Mouse (Mus musculus) right cerebral cortex, postnatal 25 days (tissue): ENCODE measurements around the gene Fam71e1.
A peak's percentile ranks its signal among the peaks of the same experiment; 100 is the strongest.

Source experiments
- DNase-seq: peaks from one replicate; pipeline ENCODE4 v3.0.0; 2022

Fam71e1 gene

DNA sequence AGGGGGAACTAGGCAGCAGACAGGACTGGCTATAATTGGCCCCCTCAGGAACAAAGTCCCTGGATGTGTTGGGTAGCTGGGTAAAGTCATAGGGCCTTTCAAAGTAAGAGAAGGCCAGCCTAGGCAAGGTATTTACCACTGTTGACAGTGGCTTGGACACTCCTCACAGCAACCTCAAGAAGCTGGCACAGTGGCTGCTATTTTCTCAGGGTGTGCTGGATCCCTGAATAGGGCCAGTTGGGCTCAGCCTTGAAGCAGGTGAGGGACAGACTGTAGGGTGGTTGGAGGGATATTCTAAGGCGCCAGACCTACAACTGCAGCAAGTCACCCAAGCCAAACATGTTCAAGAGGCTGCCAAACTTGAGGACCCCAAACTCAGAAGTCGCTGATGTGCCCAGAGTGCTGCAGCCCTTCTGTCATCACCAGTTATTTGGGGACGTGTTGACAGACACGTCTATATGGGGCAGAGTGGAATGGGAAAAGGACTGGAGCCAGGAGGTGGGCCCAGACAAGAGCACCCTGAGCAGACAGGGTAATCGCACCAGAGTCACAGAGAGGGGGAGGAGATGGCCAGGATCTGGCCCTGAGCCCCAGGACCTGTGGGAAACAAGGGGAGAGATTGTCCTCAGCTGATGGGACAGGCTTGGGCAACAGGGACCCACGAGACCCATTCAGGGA lies 24.4 kb upstream of the Fam71e1 start:
- DNase-seq = peak; percentile 5

DNA sequence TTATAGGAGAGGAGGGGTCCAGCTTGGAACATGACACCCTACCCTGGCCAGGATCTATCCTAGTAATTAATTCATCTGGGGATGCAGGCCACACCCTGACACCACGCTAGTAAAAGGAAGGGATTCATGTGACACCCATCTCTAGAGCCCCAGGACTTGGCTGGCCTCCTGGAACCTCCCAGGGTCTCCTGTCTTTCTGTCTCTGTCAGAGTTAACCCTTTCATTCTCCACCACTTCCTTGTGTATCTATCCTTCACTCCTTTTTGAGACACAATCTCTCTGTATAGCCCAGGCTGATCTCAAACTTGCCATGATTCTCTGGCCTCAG lies 23.9 kb upstream of the Fam71e1 start:
- DNase-seq = no peak

DNA sequence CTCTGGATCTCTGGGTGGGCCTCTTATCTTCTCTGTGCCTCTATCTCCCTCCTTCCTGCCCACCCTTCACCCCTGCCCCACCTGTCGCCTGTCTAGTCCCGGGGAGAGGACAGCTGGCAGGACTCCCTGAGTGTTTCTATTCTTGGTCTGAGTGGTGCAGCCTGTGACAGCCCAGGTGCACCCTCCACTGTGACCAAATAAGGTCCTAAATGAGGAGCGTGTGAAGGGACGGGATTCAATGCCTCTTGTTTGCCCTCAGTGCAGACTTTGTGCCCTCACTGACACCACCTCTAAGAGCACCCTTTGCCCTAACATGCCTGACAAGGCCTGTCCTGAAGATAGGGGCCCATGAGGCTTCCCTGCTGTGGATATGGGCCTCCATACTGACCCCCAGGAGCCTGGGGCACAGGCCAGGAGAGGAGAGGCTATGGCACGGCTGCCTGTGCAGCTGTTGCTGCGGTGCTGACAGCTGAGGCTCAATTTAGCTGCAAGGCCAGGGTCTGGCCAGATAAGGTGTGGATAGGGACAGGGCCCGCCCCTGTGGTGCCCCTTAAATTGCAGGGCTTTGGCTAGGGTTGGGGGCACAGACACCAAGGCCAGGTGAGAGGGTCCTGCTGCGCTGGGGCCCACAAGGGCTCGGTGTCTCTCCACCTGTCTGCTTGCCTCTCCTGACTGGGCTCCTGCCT lies 23.3 kb upstream of the Fam71e1 start:
- peak; percentile 3 for DNase-seq

DNA sequence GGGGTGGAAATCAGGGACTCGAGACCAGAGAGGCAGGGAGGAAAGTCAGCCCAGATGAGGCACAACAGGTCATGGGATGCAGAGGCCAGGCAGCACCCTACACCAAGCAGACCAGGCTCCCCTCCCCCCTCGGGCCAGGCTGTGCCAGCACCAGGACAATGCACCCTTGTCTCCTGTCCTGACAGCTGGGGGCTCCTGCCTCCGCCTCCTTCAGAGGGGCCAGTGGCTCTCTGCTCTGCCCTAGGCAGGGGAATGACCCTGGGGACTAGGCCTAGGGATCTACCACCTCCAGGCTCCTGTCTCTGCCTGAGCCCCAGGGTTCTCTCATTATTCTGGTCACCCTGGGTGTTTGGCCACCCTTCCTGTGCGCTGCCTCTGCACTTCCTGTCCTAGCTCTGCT lies 22.0 kb upstream of the Fam71e1 start:
- peak; percentile 45 for DNase-seq

DNA sequence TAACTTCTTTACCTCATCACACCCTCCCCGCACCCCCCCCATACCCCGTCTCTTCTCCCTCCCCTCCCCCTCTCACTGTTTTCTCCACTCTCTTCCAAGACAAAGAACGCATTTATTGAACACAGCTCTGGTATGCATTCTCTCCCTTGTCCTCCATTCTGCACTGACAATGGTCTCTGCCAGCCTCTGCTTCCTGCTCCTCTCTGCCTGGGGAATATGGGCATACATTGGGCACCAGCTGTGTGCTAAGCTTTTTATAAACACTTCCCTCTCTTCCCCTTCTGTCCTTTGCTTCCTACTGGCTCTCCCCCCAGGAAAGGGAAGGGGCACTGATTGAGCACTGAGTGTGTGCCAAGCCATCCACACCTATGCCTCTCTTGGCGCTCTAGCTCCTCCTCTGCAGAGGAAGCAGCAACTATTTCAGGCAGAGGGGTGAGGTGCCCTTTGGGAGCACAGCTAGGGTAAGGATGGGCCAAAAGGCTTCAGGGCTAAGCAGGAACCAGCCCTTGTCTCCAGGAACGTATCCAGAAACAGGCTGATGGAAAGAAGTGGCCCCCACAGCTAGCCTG lies 21.3 kb upstream of the Fam71e1 start:
- DNase-seq = peak; percentile 6

DNA sequence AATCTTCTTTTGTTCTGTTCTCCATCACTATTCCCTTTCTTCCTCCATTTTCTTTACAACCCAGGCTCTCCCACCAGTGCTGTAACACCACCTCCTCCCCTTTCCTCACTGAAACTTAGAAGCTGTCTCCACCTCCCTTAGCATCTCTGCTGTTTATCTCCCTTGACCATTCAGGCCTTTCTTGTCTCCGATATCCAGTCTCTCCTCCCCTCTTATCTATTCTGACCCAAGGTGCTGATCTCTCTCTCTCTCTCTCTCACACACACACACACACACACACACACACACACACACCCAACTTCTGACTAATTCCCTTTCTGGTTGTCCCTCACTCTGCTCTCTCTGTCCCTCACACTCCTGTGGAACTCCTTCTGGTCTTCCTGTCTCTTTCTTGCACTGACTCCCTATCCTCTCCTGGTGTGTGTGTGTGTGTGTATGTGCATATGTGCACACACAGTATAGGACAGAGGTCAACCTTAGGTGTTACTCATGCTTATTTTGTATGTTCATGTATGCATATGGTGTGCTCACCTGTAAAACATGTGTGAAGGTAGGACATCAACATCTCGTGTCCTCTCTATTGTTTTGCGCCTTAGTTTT lies 13.4 kb upstream of the Fam71e1 start:
- DNase-seq = no peak

DNA sequence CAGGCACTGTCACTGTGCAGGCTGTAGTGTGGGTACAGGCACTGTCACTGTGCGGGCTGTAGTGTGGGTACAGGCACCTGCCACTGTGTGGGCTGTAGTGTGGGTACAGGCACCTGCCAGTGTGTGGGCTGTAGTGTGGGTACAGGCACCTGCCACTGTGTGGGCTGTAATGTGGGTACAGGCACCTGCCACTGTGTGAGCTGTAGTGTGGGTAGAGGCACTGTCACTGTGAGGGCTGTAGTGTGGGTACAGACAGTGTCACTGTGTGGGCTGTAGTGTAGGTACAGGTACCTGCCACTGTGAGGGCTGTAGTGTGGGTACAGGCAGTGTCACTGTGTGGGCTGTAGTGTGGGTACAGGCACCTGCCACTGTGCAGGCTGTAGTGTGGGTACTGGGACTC lies 12.3 kb upstream of the Fam71e1 start:
- peak; percentile 1 for DNase-seq

DNA sequence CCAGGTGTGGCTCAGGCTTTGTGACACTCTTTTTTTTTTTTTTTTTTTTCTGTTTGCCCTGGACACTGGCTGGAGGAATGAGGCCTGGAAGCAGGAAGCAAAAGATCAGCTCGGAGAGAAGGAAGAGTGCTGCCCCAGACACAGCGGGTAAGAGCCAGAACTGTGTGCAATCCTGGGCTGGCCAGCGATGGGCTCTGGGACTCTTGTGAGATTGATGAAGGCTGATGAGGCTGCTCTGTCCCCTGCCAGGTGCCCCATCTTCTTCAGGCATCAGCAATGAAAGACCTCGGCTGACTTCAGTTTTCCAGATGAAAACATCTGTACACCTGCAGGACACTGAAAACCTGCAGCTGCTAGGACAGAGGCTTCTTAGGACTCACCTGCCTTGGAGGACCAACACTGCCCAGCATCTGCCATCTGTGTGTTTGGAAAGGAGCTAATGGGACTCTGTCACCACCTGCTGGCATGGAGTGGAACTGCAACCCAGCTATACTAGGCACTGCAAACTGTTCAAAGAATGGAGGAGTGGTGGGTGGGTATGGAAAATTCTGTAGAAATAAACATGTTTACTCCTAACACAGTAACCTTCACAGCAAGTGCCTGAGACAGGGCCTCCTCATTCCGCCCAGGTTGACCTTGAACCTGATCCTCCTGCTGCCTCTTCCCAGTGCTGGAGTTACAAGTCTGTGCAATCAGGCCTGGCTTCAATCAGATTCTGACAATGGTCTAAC lies 11.4 kb upstream of the Fam71e1 start:
- peak; percentile 76 for DNase-seq

DNA sequence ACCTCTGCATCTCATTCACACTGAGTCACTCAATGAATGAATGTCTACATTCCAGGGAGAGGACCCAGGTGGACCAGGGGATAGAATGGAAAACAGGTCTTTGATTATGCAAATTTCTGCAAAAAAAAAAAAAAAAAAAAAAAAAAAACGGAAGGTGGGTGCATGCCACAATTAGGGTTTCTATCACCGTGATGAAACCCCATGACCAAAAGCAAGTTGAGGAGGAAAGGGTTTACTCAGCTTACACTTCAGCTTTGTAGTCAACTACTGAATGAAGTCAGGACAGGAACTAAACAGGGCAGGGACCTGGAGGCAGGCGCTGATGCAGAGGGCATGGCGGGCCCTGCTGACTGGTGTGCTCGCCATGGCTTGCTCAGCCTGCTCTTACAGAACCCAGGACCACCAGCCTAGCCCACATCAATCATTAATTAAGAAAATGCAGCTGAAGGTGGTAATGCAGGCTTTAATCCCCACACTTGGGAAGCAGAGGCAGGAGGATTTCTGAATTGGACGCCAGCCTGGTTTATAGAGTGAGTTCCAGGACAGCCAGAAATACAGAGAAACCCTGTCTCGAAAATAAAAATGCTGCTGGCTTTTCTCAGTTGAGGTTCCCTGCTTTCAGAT lies 10.7 kb upstream of the Fam71e1 start:
- peak; percentile 3 for DNase-seq

DNA sequence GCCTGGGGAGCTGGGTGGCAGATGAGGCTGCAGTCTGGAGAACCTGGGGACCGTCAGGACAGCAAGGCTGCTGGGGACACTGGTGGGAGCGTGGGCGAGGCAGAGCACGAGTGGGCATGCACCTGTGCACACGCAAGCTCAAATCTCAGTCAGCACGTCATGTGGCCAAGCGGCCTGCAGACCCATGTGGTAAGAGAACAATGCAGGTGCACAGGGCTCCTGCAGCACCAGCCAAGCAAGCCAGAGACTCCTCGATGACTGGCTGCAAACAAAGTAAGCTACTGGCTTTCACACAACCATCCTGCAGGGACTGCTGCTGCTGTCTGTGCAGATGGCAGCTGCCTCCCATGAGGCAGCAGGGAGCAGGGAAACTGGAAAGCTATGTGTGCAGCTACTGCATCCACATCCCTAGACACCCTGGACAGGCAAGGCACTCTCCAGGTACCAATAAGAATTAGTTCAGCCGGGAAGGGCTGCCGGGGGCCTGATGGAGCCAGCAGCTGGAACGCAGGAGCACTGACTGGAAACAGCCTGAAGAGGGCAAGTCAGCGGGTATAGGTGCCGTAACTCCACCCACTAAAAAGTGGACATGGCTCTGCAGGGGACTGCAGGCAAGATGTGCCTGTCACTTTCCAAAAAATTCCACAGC lies 9.3 kb upstream of the Fam71e1 start:
- DNase-seq = peak; percentile 13

DNA sequence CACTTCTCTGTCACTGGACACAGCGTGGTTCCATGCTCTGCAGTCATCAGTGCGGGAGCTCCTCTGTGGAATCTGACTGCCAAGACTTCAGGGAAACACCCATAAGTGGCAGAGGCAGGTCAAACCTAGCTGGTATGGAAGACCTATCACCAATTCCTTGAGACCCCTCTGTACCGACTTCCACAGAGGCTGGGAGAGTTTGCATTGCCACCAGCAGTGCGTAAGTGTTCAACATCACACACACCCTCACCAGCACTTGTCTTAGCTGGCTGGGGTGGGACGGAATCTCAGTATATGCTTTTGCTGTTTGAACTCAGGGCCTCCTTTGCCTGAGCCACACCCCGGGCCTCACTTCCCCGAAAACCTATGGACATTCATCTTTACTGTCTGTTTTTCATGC lies 8.4 kb upstream of the Fam71e1 start:
- peak; percentile 2 for DNase-seq

DNA sequence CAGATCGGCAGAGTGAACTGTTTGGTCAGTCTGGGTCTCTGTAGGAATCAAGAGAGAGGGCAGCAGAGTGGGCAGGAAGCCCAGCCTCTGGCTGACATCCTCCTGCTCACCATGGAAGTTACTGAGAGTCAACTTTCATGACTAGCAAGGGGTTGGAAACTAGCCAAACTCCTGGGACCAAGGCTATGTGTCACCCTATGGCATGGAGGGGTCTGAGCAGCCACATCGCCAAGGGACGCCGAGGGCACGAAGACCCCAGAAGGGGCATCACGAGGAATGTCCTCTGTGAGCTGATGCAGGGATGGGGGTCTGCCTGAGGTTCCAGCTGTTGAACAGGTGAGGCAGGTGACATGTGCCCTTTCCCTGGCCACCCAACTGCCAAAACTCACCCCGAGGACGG lies 7.8 kb upstream of the Fam71e1 start:
- no peak for DNase-seq

DNA sequence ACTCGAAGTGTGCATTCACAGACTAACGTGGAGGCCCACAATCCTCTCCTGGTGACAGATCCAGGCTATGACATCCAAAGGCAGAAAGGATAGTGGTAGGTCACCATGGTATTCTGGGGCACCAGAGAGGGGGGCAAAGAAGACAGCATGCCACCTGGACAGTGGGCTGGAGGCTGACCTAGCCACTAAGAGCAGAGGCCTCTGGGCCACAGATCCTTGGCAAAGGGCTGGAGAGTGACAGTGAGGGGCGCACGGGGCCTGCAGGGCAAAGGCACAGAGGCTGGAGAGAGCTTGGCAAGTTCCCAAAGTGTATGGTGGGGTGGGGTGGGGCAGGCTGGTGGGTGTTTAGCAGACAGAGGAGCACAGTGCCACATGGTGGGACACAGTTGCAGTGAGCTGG lies 6.1 kb upstream of the Fam71e1 start:
- no peak for DNase-seq

DNA sequence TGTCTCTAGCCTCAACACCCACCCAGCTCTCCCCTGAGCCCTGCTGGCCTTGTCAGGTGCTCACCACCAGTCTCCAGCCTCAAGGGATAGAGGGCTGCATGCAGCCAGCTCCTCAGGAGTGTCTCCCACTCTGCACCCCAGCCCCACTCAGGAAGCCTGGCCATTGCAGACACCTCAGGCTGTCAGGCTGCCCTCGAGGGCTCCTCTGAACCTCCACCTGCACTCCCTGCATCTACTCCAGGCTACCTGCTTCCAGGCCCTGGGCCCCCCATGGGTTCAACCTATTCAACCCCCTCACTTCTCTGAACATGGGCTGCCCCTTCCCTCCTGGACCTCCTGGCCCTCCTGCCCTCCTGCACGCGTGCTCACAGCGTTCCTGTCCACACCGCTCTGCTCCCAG lies 5.0 kb upstream of the Fam71e1 start:
- no peak for DNase-seq

DNA sequence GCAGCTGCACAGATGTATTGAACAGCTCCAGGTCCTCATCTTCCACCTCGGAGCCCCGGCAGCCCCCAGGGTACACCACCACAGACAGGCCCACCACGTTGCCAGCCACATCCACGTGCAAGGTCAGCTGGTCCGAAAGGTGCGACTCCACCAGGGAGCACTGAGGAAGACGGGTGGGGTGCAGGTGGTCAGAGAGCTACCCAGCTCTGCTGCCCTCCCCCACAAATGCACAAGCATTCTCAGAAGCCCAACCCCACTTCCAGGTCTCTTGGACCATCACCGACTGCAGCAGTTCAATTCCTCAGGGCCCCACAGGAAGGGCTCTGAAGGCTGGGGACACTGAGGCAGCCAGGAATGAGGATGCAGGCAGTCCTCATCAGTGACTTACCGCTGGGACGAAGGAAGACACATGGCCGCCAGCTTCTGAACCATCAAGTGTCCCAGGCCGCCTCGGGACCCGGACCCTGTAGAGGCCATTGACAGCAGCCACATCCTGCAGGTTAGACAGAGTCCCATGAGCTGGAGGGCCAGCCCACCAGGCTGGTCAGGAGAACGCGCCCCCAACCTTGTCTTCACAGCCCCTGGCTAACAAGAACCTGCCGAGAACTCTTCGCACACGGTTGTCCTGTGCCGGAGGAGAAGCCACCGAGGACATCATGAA lies 4.1 kb upstream of the Fam71e1 start:
- DNase-seq = no peak

DNA sequence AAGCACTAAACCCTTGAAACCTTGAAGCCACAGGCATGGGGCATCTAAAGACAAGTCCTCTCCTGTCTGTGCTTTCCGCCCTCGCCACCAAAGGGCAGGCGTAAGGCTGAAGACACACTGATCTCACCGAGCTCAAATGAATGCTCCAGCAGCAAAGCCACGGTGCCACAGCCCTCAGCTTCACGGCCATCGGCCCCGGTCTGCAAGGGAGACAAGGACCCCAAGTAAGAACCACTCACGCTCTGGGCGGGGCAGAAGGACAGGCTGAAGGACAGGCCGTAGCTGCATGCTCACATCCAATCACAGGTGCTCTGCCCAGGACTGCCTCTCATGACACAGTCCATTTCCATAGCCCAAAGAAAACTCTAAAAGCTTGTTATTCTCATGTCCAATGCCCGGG lies 1.7 kb upstream of the Fam71e1 start:
- no peak for DNase-seq

DNA sequence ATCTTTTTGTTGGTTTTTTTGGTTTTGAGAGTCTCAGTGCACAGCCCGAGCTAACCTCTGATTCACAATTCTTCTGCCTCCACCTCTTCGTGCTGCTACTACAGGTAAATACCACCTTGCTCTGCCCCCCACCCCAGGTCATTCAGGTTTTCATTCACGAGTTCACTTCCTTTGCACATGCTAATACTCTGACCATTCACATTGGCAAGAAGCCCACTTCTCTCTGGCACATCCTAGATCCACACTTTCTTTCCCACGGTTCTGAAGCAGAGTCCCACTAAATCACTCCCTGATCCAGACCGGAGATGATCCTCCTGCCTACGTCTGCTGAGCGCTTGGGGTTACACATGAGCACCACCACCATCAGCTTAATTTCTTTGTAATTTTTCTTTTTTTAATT lies 1.3 kb upstream of the Fam71e1 start:
- DNase-seq = no peak

DNA sequence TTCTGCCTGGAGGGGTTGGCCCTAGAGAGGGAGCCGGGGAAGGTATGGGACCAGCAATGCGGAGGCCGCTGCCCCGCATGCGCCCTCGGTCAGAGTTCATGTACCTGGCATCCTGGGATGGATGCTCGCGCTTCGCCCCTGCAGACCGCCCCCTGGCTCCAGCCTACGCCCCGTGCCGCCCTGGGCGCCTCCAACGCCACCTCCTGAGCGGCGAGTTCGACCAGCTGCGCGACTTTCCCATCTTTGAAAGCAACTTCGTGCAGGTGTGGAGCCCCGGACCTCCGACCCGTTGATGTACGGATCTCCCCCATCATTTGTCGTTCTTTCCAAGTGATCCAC lies 359 bp downstream of the Fam71e1 start:
- DNase-seq = no peak

DNA sequence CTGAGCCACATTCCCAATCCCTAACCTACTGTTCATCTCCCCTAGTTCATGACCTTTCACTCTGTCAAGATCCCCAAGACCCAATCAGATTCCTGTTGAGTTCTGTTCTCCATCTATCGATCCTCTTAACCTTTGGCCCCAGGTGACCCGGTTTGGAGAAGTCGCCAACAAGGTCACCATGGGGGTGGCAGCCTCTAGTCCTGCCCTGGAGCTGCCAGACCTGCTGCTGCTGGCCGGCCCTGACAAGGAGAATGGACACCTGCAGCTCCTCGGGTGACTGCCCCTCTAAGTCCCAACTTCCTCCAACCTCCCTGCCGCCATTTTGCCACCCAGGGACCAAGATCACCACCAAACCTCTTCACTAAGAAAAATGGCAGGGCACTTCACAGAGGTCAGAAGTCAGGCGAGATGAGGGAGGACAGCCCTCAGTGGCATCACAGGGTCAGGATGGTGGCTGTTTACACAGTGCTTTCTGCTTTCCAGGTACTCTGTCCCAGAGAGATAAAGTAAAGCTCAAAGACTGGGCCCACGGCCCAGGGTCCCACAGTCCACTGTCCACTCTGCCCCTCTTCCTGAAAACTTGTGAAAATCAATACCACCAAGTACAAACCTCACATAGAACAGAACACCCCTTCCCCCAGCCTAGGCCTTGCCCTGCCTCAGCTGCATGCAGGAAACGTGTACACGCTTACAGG lies 1.1 kb downstream of the Fam71e1 start:
- no peak for DNase-seq

DNA sequence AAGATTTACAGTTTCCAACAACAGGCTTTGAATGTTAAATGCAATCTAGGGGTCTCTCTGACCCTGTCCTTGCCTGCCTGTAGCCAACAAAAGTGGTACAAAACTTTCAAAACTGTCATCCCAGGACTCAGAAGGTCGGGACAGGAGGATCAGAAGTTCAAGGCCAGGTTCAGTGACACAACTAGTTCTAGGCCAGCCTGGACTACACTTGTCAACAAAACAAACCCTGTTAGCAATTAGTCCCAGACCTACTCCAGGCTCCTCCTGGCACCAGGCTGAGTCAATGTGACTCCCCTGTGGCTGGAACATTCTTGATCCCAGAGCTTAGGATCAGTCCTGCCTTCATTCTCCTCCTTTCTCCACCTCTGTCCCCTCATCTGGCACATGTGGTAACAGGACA lies 2.5 kb downstream of the Fam71e1 start:
- DNase-seq = no peak

DNA sequence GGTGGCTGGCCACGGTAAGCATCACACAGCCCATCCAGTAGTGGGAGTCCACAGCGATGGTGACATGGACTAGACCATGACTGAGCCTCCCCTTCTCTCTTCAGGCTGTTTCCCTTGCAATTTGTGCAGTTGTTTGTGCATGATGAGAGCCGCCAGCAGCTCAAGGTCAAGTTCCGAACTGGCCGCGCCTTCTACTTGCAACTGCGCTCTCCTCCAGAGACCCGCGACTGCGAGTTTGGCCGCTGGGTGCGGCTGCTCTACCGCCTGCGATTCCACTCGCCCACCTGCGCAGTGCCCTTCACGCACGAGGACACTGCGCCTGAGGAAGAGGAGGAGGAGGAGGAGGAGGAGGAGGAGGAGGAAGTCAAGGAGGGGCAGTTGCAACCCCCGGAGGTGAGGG lies 3.7 kb downstream of the Fam71e1 start:
- no peak for DNase-seq
